Mouse (Mus musculus): ENCODE measurements around the gene Stk40. TPM values are rescaled to one million over a fixed set of nuclear protein-coding genes. Genes with fewer than 3 reads are reported as not detected.

Gene Stk40
- polyA plus RNA-seq, 1 experiment from 2014 or later, result 28.5 TPM

GRCm38 (mm10) chr4:126149041-126149676 lies 45.4 kb downstream of the Stk40 start:
- peak overlapping the region; percentile 67 for H3K4me3 ChIP-seq (ENCODE audit: low read length)
- WGBS, result 31% methylated on average over 42 of the region's 42 CpGs
- peaks cover 28% of the 10 kb centered on the region for H3K4me1 ChIP-seq (ENCODE audit: control insufficient read depth, insufficient read depth, low read length)
- peaks cover 2% of the 10 kb centered on the region; the same call in 1 of the 2 replicates for H3K36me3 ChIP-seq (ENCODE audit: control insufficient read depth, insufficient read depth, low read length)
- H3K9ac ChIP-seq (ENCODE audit: low read depth, low read length), result peak overlapping the region; percentile 82
- H3K4me2 ChIP-seq (ENCODE audit: low read depth, low read length), result peak overlapping the region; percentile 87
- peak overlapping the region; percentile 85 for H3K27ac ChIP-seq (ENCODE audit: low read length)
- H3K9me3 ChIP-seq (ENCODE audit: control insufficient read depth, low read length), result no peaks in the 10 kb centered on the region
- ATAC-seq, result peak; percentile 3; the same call in 1 of the 2 replicates
- no peaks in the 10 kb centered on the region for H3K27me3 ChIP-seq (replicated peaks; ENCODE audit: control insufficient read depth, insufficient read depth, low read length)

GRCm38 (mm10) chr4:126149798-126150197 lies 46.0 kb downstream of the Stk40 start:
- H3K27ac ChIP-seq (ENCODE audit: low read length), result peak overlapping the region; percentile 26; the same call in 1 of the 2 replicates
- no peaks in the 10 kb centered on the region for H3K9me3 ChIP-seq (ENCODE audit: control insufficient read depth, low read length)
- H3K27me3 ChIP-seq (replicated peaks; ENCODE audit: control insufficient read depth, insufficient read depth, low read length), result no peaks in the 10 kb centered on the region
- 45% methylated on average over 10 of the region's 10 CpGs for WGBS
- peak overlapping the region; percentile 82 for H3K9ac ChIP-seq (ENCODE audit: low read depth, low read length)
- H3K4me3 ChIP-seq (ENCODE audit: low read length), result peak overlapping the region; percentile 67
- no peak for ATAC-seq
- peak overlapping the region; percentile 87 for H3K4me2 ChIP-seq (ENCODE audit: low read depth, low read length)
- peaks cover 2% of the 10 kb centered on the region; the same call in 1 of the 2 replicates for H3K36me3 ChIP-seq (ENCODE audit: control insufficient read depth, insufficient read depth, low read length)
- H3K4me1 ChIP-seq (ENCODE audit: control insufficient read depth, insufficient read depth, low read length), result peaks cover 29% of the 10 kb centered on the region

GRCm38 (mm10) chr4:126150297-126150948 lies 46.7 kb downstream of the Stk40 start:
- no peaks in the 10 kb centered on the region for H3K9me3 ChIP-seq (ENCODE audit: control insufficient read depth, low read length)
- peak overlapping the region; percentile 18 for H3K9ac ChIP-seq (ENCODE audit: low read depth, low read length)
- peak overlapping the region; percentile 67 for H3K4me3 ChIP-seq (ENCODE audit: low read length)
- H3K4me2 ChIP-seq (ENCODE audit: low read depth, low read length), result peak overlapping the region; percentile 87
- 47% methylated on average over 16 of the region's 16 CpGs for WGBS
- peak; percentile 65 for ATAC-seq
- peaks cover 2% of the 10 kb centered on the region; the same call in 1 of the 2 replicates for H3K36me3 ChIP-seq (ENCODE audit: control insufficient read depth, insufficient read depth, low read length)
- H3K4me1 ChIP-seq (ENCODE audit: control insufficient read depth, insufficient read depth, low read length), result peaks cover 36% of the 10 kb centered on the region
- H3K27ac ChIP-seq (ENCODE audit: low read length), result peak overlapping the region; percentile 74
- H3K27me3 ChIP-seq (replicated peaks; ENCODE audit: control insufficient read depth, insufficient read depth, low read length), result no peaks in the 10 kb centered on the region

- WGBS, result 58% methylated on average over 6 of the region's 6 CpGs
- H3K4me3 ChIP-seq (ENCODE audit: low read length), result peak overlapping the region; percentile 67
- no peaks in the 10 kb centered on the region for H3K9me3 ChIP-seq (ENCODE audit: control insufficient read depth, low read length)
- H3K9ac ChIP-seq (ENCODE audit: low read depth, low read length), result peak overlapping the region; percentile 18; the same call in 1 of the 2 replicates
- H3K27ac ChIP-seq (ENCODE audit: low read length), result peak overlapping the region; percentile 74
- peak overlapping the region; percentile 87 for H3K4me2 ChIP-seq (ENCODE audit: low read depth, low read length)
- H3K36me3 ChIP-seq (ENCODE audit: control insufficient read depth, insufficient read depth, low read length), result peaks cover 2% of the 10 kb centered on the region; the same call in 1 of the 2 replicates
- no peak for ATAC-seq
- H3K4me1 ChIP-seq (ENCODE audit: control insufficient read depth, insufficient read depth, low read length), result peaks cover 41% of the 10 kb centered on the region
- no peaks in the 10 kb centered on the region for H3K27me3 ChIP-seq (replicated peaks; ENCODE audit: control insufficient read depth, insufficient read depth, low read length)
Observed at GRCm38 (mm10) chr4:126150949-126151320, 47.2 kb downstream of the Stk40 start.

- Histone ChIP-seq H3K4me1 (ENCODE audit: control insufficient read depth, insufficient read depth, low read length) (peaks cover 45% of the 10 kb centered on the region), H3K4me3 (ENCODE audit: low read length) (no peak overlapping the region), H3K4me2 (ENCODE audit: low read depth, low read length) (no peak overlapping the region), H3K36me3 (ENCODE audit: control insufficient read depth, insufficient read depth, low read length) (peaks cover 2% of the 10 kb centered on the region; the same call in 1 of the 2 replicates), H3K27me3 (replicated peaks; ENCODE audit: control insufficient read depth, insufficient read depth, low read length) (no peaks in the 10 kb centered on the region), H3K27ac (ENCODE audit: low read length) (no peak overlapping the region), H3K9me3 (ENCODE audit: control insufficient read depth, low read length) (no peaks in the 10 kb centered on the region), H3K9ac (ENCODE audit: low read depth, low read length) (no peak overlapping the region)
- no peak for ATAC-seq
- WGBS, result 84% methylated on average over 16 of the region's 16 CpGs
Observed at GRCm38 (mm10) chr4:126151701-126152440, 48.1 kb downstream of the Stk40 start.

- Histone ChIP-seq H3K9ac (ENCODE audit: low read depth, low read length) (no peak overlapping the region), H3K4me2 (ENCODE audit: low read depth, low read length) (no peak overlapping the region), H3K27me3 (replicated peaks; ENCODE audit: control insufficient read depth, insufficient read depth, low read length) (no peaks in the 10 kb centered on the region), H3K9me3 (ENCODE audit: control insufficient read depth, low read length) (no peaks in the 10 kb centered on the region), H3K4me3 (ENCODE audit: low read length) (no peak overlapping the region), H3K36me3 (ENCODE audit: control insufficient read depth, insufficient read depth, low read length) (peaks cover 2% of the 10 kb centered on the region; the same call in 1 of the 2 replicates), H3K4me1 (ENCODE audit: control insufficient read depth, insufficient read depth, low read length) (peaks cover 37% of the 10 kb centered on the region), H3K27ac (ENCODE audit: low read length) (no peak overlapping the region)
- no peak for ATAC-seq
- 59% methylated on average over 14 of the region's 14 CpGs for WGBS
Observed at GRCm38 (mm10) chr4:126152864-126153263, 49.1 kb downstream of the Stk40 start.

GRCm38 (mm10) chr4:126155183-126155582 lies 51.4 kb downstream of the Stk40 start:
- no peak for ATAC-seq
- Histone ChIP-seq H3K27me3 (replicated peaks; ENCODE audit: control insufficient read depth, insufficient read depth, low read length) (no peaks in the 10 kb centered on the region), H3K4me1 (ENCODE audit: control insufficient read depth, insufficient read depth, low read length) (peaks cover 29% of the 10 kb centered on the region), H3K27ac (ENCODE audit: low read length) (peak overlapping the region; percentile 77), H3K4me2 (ENCODE audit: low read depth, low read length) (no peak overlapping the region), H3K36me3 (ENCODE audit: control insufficient read depth, insufficient read depth, low read length) (peaks cover 2% of the 10 kb centered on the region; the same call in 1 of the 2 replicates), H3K9me3 (ENCODE audit: control insufficient read depth, low read length) (no peaks in the 10 kb centered on the region), H3K9ac (ENCODE audit: low read depth, low read length) (peak overlapping the region; percentile 51; the same call in 1 of the 2 replicates), H3K4me3 (ENCODE audit: low read length) (no peak overlapping the region)
- 21% methylated on average over 4 of the region's 4 CpGs for WGBS

- no peaks in the 10 kb centered on the region for H3K9me3 ChIP-seq (ENCODE audit: control insufficient read depth, low read length)
- 0 out of 2 replicates have a peak overlapping the region, but pooled peaks have one; percentile 10 for H3K4me2 ChIP-seq (ENCODE audit: low read depth, low read length)
- peaks cover 26% of the 10 kb centered on the region for H3K4me1 ChIP-seq (ENCODE audit: control insufficient read depth, insufficient read depth, low read length)
- peak; percentile 23 for ATAC-seq
- H3K36me3 ChIP-seq (ENCODE audit: control insufficient read depth, insufficient read depth, low read length), result peaks cover 2% of the 10 kb centered on the region; the same call in 1 of the 2 replicates
- H3K27ac ChIP-seq (ENCODE audit: low read length), result peak overlapping the region; percentile 77
- no peak overlapping the region for H3K4me3 ChIP-seq (ENCODE audit: low read length)
- H3K9ac ChIP-seq (ENCODE audit: low read depth, low read length), result peak overlapping the region; percentile 51; the same call in 1 of the 2 replicates
- H3K27me3 ChIP-seq (replicated peaks; ENCODE audit: control insufficient read depth, insufficient read depth, low read length), result no peaks in the 10 kb centered on the region
- WGBS, result 9% methylated on average over 2 of the region's 2 CpGs
Observed at GRCm38 (mm10) chr4:126155869-126156268, 52.1 kb downstream of the Stk40 start.

- no peak overlapping the region for H3K9ac ChIP-seq (ENCODE audit: low read depth, low read length)
- 58% methylated on average over 5 of the region's 5 CpGs for WGBS
- H3K36me3 ChIP-seq (ENCODE audit: control insufficient read depth, insufficient read depth, low read length), result no peaks in the 10 kb centered on the region; the same call in 1 of the 2 replicates
- H3K9me3 ChIP-seq (ENCODE audit: control insufficient read depth, low read length), result no peaks in the 10 kb centered on the region
- H3K27ac ChIP-seq (ENCODE audit: low read length), result 0 out of 2 replicates have a peak overlapping the region, but pooled peaks have one; percentile 77
- H3K4me3 ChIP-seq (ENCODE audit: low read length), result no peak overlapping the region
- peaks cover 24% of the 10 kb centered on the region for H3K4me1 ChIP-seq (ENCODE audit: control insufficient read depth, insufficient read depth, low read length)
- no peaks in the 10 kb centered on the region for H3K27me3 ChIP-seq (replicated peaks; ENCODE audit: control insufficient read depth, insufficient read depth, low read length)
- no peak overlapping the region for H3K4me2 ChIP-seq (ENCODE audit: low read depth, low read length)
- no peak for ATAC-seq
Observed at GRCm38 (mm10) chr4:126156617-126157016, 52.9 kb downstream of the Stk40 start.

All from intestine, embryonic 16.5 days (tissue).